Mouse (Mus musculus) hindbrain, embryonic 16.5 days (tissue): Measurements from ENCODE around the gene Trim80. TPM values are rescaled to one million over a fixed set of nuclear protein-coding genes. Genes with fewer than 3 reads are reported as not detected.
"Not testable (repeated sequence)": the region's sequence is repeated elsewhere in the genome, so short reads cannot be mapped to it uniquely, and the experiment has no call there.

Experiments
- ATAC-seq: fragments of 200-750 bp; cut with Nextera tagmentation; 2 replicates; pipeline ENCODE4 v1.8.0; 2017; ENCODE audit warnings: moderate TSS enrichment, moderate library complexity
- H3K27ac ChIP-seq: fragments of 300-500 bp; sonication (generic); 2 replicates; pipeline ENCODE4 v1.5.1; 2014; ENCODE audit warnings: low read depth, mild to moderate bottlenecking, control low read depth, low read length, moderate library complexity
- H3K27me3 ChIP-seq: fragments of 300-500 bp; sonication (generic); replicated peaks from 2 replicates; pipeline ENCODE4 v1.6.1; 2014; ENCODE audit warnings: low read length; ENCODE audit not compliant: control insufficient read depth, insufficient read depth
- H3K36me3 ChIP-seq: fragments of 300-500 bp; sonication (generic); 2 replicates; pipeline ENCODE4 v1.6.1; 2014; ENCODE audit warnings: mild to moderate bottlenecking, low read length, moderate library complexity, mixed read lengths; ENCODE audit not compliant: control insufficient read depth, insufficient read depth
- H3K4me1 ChIP-seq: fragments of 300-500 bp; sonication (generic); 2 replicates; pipeline ENCODE4 v1.6.1; 2014; ENCODE audit warnings: low read depth, low read length; ENCODE audit not compliant: control insufficient read depth, insufficient read depth
- H3K4me2 ChIP-seq: fragments of 300-500 bp; sonication (generic); 2 replicates; pipeline ENCODE4 v1.6.1; 2014; ENCODE audit warnings: mild to moderate bottlenecking, low read length, control low read depth, moderate library complexity
- H3K4me3 ChIP-seq: fragments of 300-500 bp; sonication (generic); 2 replicates; pipeline ENCODE4 v1.5.1; 2014; ENCODE audit warnings: mild to moderate bottlenecking, low read length, control low read depth, moderate library complexity
- H3K9ac ChIP-seq: fragments of 300-500 bp; sonication (generic); 2 replicates; pipeline ENCODE4 v1.6.1; 2014; ENCODE audit warnings: low read depth, mild to moderate bottlenecking, control low read depth, low read length, moderate library complexity
- H3K9me3 ChIP-seq: fragments of 300-500 bp; sonication (generic); 2 replicates; pipeline ENCODE4 v1.6.1; 2014; ENCODE audit warnings: mild to moderate bottlenecking, low read length, moderate library complexity; ENCODE audit not compliant: control insufficient read depth
- WGBS: fragments of 180-500 bp; shearing (Covaris S2); extraction: QIAGEN DNeasy Blood & Tissue Kit; methylation state at CpG from one replicate; pipeline ENCODE4 v1.1.7; 2014; 5-methylcytosine and 5-hydroxymethylcytosine counted together
- microRNA-seq: library from miRNA; unstranded; fragments of <30 nt; microRNA quantifications from one replicate; pipeline ENCODE4, GENCODE M21; 2017
- polyA plus RNA-seq: library from polyadenylated mRNA; unstranded; fragments of >200 nt; fragmentation: Nextera tagmentation; extraction: Ambion mirVana; gene quantifications from 2 replicates; pipeline ENCODE4 v1.2.1, GENCODE M21; 2015

The Trim80 gene
- polyA plus RNA-seq, 1 experiment from 2014 or later: 0.15 TPM

- H3K4me2 ChIP-seq, H3K4me1 ChIP-seq, H3K27ac ChIP-seq, H3K9me3 ChIP-seq, H3K9ac ChIP-seq, H3K27me3 ChIP-seq, H3K4me3 ChIP-seq, ATAC-seq: not testable (repeated sequence)
- WGBS: 87% methylated on average over 9 of the region's 9 CpGs
- peaks cover 35% of the 10 kb centered on the region for H3K36me3 ChIP-seq
Observed at GRCm38 (mm10) chr11:115496559-115496958, 56.2 kb downstream of the Trim80 start.

Small RNA genes within 50 kb of the gene (microRNA-seq; reads per million reads assigned to microRNA genes)
- gene Mir3968: not detected

Other genes with a start within 250 kb of the Trim80 start
- 0.60 and 0.72 TPM in 2 replicates for gene Grin2c, start 173.3 kb upstream of the Trim80 start, polyA plus RNA-seq
- gene Fdxr, start 163.5 kb upstream of the Trim80 start, polyA plus RNA-seq: 21.2 and 22.5 TPM in 2 replicates
- gene Fads6, start 142.9 kb upstream of the Trim80 start, polyA plus RNA-seq: 1.4 and 2.0 TPM in 2 replicates
- 0.06 and 0.18 TPM in 2 replicates for gene Otop2, start 133.4 kb upstream of the Trim80 start, polyA plus RNA-seq
- gene Ush1g, start 118.5 kb upstream of the Trim80 start, polyA plus RNA-seq: 0.16 and 0.25 TPM in 2 replicates
- 2.3 and 2.7 TPM in 2 replicates for gene Otop3, start 105.8 kb upstream of the Trim80 start, polyA plus RNA-seq
- 66.9 and 67.8 TPM in 2 replicates for gene Hid1, start 72.8 kb upstream of the Trim80 start, polyA plus RNA-seq
- 16.1 and 18.0 TPM in 2 replicates for gene Cdr2l, start 58.6 kb upstream of the Trim80 start, polyA plus RNA-seq
- 185 and 186 TPM in 2 replicates for gene Mrpl58, start 36.8 kb upstream of the Trim80 start, polyA plus RNA-seq
- gene Atp5h, start 20.6 kb upstream of the Trim80 start, polyA plus RNA-seq: 832 and 923 TPM in 2 replicates
- 5.7 and 10.2 TPM in 2 replicates for gene Kctd2, start 20.4 kb upstream of the Trim80 start, polyA plus RNA-seq
- 0.34 and 0.46 TPM in 2 replicates for gene Slc16a5, start 21.9 kb downstream of the Trim80 start, polyA plus RNA-seq
- 16.8 and 19.4 TPM in 2 replicates for gene Armc7, start 35.1 kb downstream of the Trim80 start, polyA plus RNA-seq
- 95.8 and 104 TPM in 2 replicates for gene Nt5c, start 51.3 kb downstream of the Trim80 start, polyA plus RNA-seq
- gene Jpt1, start 73.8 kb downstream of the Trim80 start, polyA plus RNA-seq: 1,336 TPM in 2 replicates
- gene Sumo2, start 95.7 kb downstream of the Trim80 start, polyA plus RNA-seq: 847 and 892 TPM in 2 replicates
- gene Nup85, start 123.9 kb downstream of the Trim80 start, polyA plus RNA-seq: 97.5 and 107 TPM in 2 replicates
- 79.9 and 82.2 TPM in 2 replicates for gene Mrps7, start 163.4 kb downstream of the Trim80 start, polyA plus RNA-seq
- gene Gga3, start 163.5 kb downstream of the Trim80 start, polyA plus RNA-seq: 35.1 and 43.7 TPM in 2 replicates
- gene Mif4gd, start 172.4 kb downstream of the Trim80 start, polyA plus RNA-seq: 16.1 and 16.2 TPM in 2 replicates
- gene Slc25a19, start 187.8 kb downstream of the Trim80 start, polyA plus RNA-seq: 42.7 and 49.9 TPM in 2 replicates